Mouse (Mus musculus): ENCODE data around the gene Tnfrsf22. TPM values are rescaled to one million over a fixed set of nuclear protein-coding genes. Genes with fewer than 3 reads are reported as not detected.
"Not testable (repeated sequence)": the region's sequence is repeated elsewhere in the genome, so short reads cannot be mapped to it uniquely, and the experiment has no call there.

Gene Tnfrsf22
- polyA plus RNA-seq, 2 experiments, result 13.0 to 20.5 TPM

DNA sequence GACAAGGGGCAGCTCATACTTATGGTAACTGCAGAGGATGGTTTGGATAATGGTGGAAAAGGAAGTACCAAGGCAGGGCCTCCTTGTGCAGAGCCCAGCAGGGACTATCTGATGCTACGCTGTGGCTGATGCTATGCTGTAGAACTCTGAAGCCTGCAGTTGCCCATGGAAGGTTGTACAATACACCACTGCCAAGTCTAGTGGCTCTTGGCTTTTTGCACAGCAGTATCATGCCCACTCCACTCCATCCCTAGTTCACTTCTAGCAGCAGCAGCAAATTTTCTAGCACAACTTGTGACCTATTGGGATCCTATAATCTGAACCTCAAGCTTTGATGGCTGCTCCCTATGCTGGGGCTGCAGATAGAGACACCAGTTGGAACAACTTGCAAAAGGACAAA, 32.1 kb upstream of the Tnfrsf22 start:
- WGBS, result 86% methylated on average over 1 of the region's 1 CpGs
- Histone ChIP-seq H3K4me2 (replicated peaks; ENCODE audit: low read depth, low read length, severe bottlenecking) (no peak overlapping the region), H3K4me1 (ENCODE audit: control insufficient read depth, insufficient read depth, low read length) (no peaks in the 10 kb centered on the region), H3K4me3 (replicated peaks; ENCODE audit: low read length) (no peak overlapping the region), H3K27me3 (ENCODE audit: control insufficient read depth, insufficient read depth, low read length) (no peaks in the 10 kb centered on the region), H3K9ac (ENCODE audit: low read depth, low read length, severe bottlenecking) (no peak overlapping the region), H3K9me3 (ENCODE audit: control insufficient read depth, low read length) (no peaks in the 10 kb centered on the region), H3K36me3 (ENCODE audit: control insufficient read depth, insufficient read depth, low read length) (no peaks in the 10 kb centered on the region), H3K27ac (replicated peaks; ENCODE audit: low read depth, low read length) (no peak overlapping the region)
- TF ChIP-seq POLR2A (IDR thresholded peaks at IDR 0.05; ENCODE audit: borderline replicate concordance, extremely low read depth, insufficient read depth, insufficient read length), result no peak
- no peak for ATAC-seq (ENCODE audit: low FRiP score, low read depth)
- no peak for DNase-seq (ENCODE audit: low spot score)

DNA sequence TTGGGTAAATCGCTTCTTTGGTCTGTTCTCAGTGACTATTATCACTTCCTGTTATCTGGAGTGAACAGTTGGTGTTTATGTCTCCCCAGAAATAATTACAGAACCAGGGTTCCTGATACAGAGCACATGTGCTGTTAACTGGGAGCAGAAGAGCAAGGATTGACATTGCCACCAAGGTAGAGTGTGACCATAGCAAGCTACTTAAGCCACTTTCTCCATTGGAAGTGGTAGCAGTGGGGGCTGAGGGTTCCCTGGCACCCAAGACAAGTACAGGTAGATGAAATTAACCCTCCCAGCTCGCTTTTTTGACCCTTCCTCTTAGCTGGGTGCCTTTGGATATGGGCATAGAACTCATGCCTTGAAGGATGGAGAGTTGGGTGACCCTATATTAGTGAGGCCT, 31.4 kb upstream of the Tnfrsf22 start:
- 54% methylated on average over 2 of the region's 2 CpGs for WGBS
- H3K9me3 ChIP-seq (ENCODE audit: control insufficient read depth, low read length); H3K4me1 ChIP-seq (ENCODE audit: control insufficient read depth, insufficient read depth, low read length); H3K36me3 ChIP-seq (ENCODE audit: control insufficient read depth, insufficient read depth, low read length); H3K9ac ChIP-seq (ENCODE audit: low read depth, low read length, severe bottlenecking); DNase-seq (ENCODE audit: low spot score); H3K27ac ChIP-seq (replicated peaks; ENCODE audit: low read depth, low read length); ATAC-seq (ENCODE audit: low FRiP score, low read depth); H3K4me2 ChIP-seq (replicated peaks; ENCODE audit: low read depth, low read length, severe bottlenecking); H3K27me3 ChIP-seq (ENCODE audit: control insufficient read depth, insufficient read depth, low read length); H3K4me3 ChIP-seq (replicated peaks; ENCODE audit: low read length): not testable (repeated sequence)

DNA sequence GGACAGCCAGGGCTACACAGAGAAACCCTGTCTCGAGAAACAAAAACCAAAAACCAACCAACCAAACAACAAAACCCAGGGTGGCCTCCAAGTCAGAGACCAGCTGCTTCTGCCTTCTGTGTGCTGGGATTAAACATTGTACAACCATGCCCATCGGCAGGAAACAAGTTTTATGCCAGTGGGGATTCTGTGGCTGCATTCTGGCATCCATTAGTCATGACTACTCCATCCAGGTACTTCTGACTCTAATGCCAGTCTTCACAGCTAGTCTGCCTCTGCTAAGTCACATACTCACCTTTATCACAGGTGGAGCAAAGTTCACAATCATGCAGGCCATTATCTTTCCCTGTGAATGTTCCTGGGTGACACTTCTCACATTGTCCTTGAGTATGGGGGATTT, 30.2 kb upstream of the Tnfrsf22 start:
- H3K36me3 ChIP-seq (ENCODE audit: control insufficient read depth, insufficient read depth, low read length); H3K4me3 ChIP-seq (replicated peaks; ENCODE audit: low read length); H3K9me3 ChIP-seq (ENCODE audit: control insufficient read depth, low read length); H3K27me3 ChIP-seq (ENCODE audit: control insufficient read depth, insufficient read depth, low read length); H3K4me2 ChIP-seq (replicated peaks; ENCODE audit: low read depth, low read length, severe bottlenecking); H3K4me1 ChIP-seq (ENCODE audit: control insufficient read depth, insufficient read depth, low read length); H3K9ac ChIP-seq (ENCODE audit: low read depth, low read length, severe bottlenecking); DNase-seq (ENCODE audit: low spot score); ATAC-seq (ENCODE audit: low FRiP score, low read depth); H3K27ac ChIP-seq (replicated peaks; ENCODE audit: low read depth, low read length): not testable (repeated sequence)
- 78% methylated on average over 2 of the region's 2 CpGs for WGBS

DNA sequence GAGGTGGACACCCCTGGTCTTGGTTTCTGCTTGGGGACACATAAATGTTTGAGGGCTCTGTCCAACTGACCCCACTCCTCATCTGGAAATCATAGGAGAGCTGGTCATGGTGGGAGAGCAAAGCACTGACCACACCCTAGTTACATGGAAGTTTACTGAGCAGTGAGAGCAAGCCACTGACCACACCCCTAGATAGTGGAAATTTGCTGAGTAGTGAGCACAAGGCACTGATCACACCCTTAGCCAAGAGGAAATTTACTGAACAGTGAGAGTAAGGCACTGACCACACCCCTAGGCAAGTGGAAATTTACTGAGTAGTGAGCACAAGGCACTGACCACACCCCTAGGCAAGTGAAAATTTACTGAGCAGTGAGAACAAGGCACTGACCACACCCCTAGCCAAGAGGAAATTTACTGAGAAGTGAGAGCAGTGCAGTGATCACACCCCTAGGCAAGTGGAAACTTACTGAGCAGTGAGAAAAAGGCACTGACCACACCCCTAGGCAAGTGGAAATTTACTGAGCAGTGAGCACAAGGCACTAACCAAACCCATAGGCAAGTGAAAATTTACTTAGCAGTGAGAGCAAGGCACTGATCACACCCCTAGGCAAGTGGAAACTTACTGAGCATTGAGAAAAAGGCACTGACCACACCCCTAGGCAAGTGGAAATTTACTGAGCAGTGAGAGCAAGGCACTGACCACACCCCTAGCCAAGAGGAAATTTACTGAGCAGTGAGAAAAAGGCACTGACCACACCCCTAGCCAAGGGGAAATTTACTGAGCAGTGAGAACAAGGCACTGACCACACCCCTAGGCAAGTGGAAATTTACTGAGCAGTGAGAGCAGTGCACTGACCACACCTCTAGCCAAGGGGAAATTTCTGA, 17.2 kb upstream of the Tnfrsf22 start:
- no peaks in the 10 kb centered on the region for H3K27me3 ChIP-seq (ENCODE audit: control insufficient read depth, insufficient read depth, low read length)
- TF ChIP-seq POLR2A (IDR thresholded peaks at IDR 0.05; ENCODE audit: borderline replicate concordance, extremely low read depth, insufficient read depth, insufficient read length), result no peak
- H3K4me3 ChIP-seq (replicated peaks; ENCODE audit: low read length), result no peak overlapping the region
- H3K27ac ChIP-seq (replicated peaks; ENCODE audit: low read depth, low read length), result no peak overlapping the region
- no peak for ATAC-seq (ENCODE audit: low FRiP score, low read depth)
- H3K36me3 ChIP-seq (ENCODE audit: control insufficient read depth, insufficient read depth, low read length), result no peaks in the 10 kb centered on the region
- H3K9me3 ChIP-seq (ENCODE audit: control insufficient read depth, low read length), result no peaks in the 10 kb centered on the region
- H3K4me1 ChIP-seq (ENCODE audit: control insufficient read depth, insufficient read depth, low read length), result no peaks in the 10 kb centered on the region
- no peak for DNase-seq (ENCODE audit: low spot score)
- no peak overlapping the region for H3K4me2 ChIP-seq (replicated peaks; ENCODE audit: low read depth, low read length, severe bottlenecking)
- no peak overlapping the region for H3K9ac ChIP-seq (ENCODE audit: low read depth, low read length, severe bottlenecking)

DNA sequence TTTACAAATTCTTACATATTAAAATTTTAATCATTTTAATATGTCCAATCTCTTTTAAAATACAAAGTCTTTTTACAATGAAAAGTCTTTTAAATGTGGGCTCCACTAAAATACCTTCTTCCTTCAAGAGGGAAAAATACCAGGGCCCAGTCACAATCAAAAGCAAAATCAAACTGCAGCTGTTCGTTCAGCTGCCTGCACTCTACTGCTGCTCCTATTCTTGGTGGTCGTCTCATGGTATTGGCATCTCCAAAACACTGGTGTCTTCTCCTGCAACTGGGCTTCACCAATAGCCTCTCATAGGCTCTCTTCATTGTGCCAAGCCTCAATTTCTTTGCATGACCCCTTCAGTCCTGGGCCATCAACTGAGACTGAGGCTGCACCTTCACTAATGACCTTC, 14.0 kb upstream of the Tnfrsf22 start:
- Histone ChIP-seq H3K36me3 (ENCODE audit: control insufficient read depth, insufficient read depth, low read length) (no peaks in the 10 kb centered on the region), H3K9ac (ENCODE audit: low read depth, low read length, severe bottlenecking) (no peak overlapping the region), H3K9me3 (ENCODE audit: control insufficient read depth, low read length) (no peaks in the 10 kb centered on the region), H3K4me2 (replicated peaks; ENCODE audit: low read depth, low read length, severe bottlenecking) (no peak overlapping the region), H3K4me1 (ENCODE audit: control insufficient read depth, insufficient read depth, low read length) (no peaks in the 10 kb centered on the region), H3K27me3 (ENCODE audit: control insufficient read depth, insufficient read depth, low read length) (no peaks in the 10 kb centered on the region), H3K27ac (replicated peaks; ENCODE audit: low read depth, low read length) (no peak overlapping the region), H3K4me3 (replicated peaks; ENCODE audit: low read length) (no peak overlapping the region)
- DNase-seq (ENCODE audit: low spot score) (no peak), ATAC-seq (ENCODE audit: low FRiP score, low read depth) (no peak)
- WGBS, result 84% methylated on average over 2 of the region's 2 CpGs
- no peak for TF ChIP-seq POLR2A (IDR thresholded peaks at IDR 0.05; ENCODE audit: borderline replicate concordance, extremely low read depth, insufficient read depth, insufficient read length)

DNA sequence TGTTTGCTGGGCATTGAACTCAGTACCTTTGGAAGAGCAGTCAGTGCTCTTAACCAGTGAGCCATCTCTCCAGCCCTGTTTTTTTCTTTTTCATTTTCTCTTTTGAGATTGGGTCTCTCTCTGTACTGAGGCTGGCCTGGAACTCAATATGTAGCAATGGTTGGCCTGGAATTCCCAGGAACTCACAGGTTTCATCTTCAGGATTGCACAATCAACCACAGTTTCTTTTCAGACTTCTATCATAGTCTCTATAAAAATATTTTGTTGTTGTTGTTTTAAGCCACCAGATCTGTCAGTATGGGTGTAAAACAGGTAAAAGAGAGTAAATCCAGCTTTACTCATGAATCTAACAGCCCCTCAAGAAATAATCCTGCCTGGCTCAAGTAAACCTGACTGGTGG, 11.3 kb upstream of the Tnfrsf22 start:
- ATAC-seq (ENCODE audit: low FRiP score, low read depth) (no peak), DNase-seq (ENCODE audit: low spot score) (no peak)
- no peaks in the 10 kb centered on the region for H3K27me3 ChIP-seq (ENCODE audit: control insufficient read depth, insufficient read depth, low read length)

DNA sequence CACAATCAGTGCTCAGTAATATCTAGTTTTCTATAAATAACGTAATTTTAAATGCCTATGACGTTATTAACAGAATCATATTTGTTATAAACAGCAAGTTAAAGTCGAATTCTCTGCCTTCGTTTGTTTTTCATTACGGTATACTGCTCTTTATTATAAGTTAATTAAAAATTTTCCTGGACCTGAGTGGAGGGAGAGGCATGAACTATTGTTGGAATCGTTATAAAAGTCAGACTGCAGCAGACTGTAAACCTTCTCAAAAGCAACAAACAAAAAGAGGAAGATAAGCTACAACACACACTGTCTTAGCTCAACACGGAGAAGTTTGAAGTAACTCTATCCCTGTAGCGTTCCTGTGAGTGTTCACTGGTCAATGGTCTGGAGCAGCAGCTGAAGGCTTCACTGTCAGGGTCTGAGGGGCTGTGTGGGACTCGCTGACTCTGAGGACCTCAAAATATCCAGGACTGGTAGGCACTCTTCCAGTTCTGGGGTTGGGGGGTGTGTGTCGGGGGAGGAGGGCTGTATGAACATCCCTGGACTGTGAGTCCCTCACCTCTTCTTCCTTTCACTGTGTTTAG, 397 bp upstream of the Tnfrsf22 start:
- 51% methylated on average over 10 of the region's 10 CpGs for WGBS
- H3K36me3 ChIP-seq (ENCODE audit: control insufficient read depth, insufficient read depth, low read length); H3K4me1 ChIP-seq (ENCODE audit: control insufficient read depth, insufficient read depth, low read length); DNase-seq (ENCODE audit: low spot score); H3K9me3 ChIP-seq (ENCODE audit: control insufficient read depth, low read length); H3K9ac ChIP-seq (ENCODE audit: low read depth, low read length, severe bottlenecking); H3K27ac ChIP-seq (replicated peaks; ENCODE audit: low read depth, low read length); H3K27me3 ChIP-seq (ENCODE audit: control insufficient read depth, insufficient read depth, low read length): not testable (repeated sequence)
- peak; percentile 20; the same call in 1 of the 2 replicates for ATAC-seq (ENCODE audit: low FRiP score, low read depth)
- Histone ChIP-seq H3K4me2 (replicated peaks; ENCODE audit: low read depth, low read length, severe bottlenecking) (peak overlapping the region; percentile 73; the same call in 1 of the 2 replicates), H3K4me3 (replicated peaks; ENCODE audit: low read length) (peak overlapping the region; percentile 63)

More for the DNA sequence above, 11.3 kb upstream of the Tnfrsf22 start:
- Histone ChIP-seq H3K9me3 (ENCODE audit: control insufficient read depth, low read length) (no peaks in the 10 kb centered on the region), H3K4me3 (replicated peaks; ENCODE audit: low read length) (no peak overlapping the region), H3K4me1 (ENCODE audit: control insufficient read depth, insufficient read depth, low read length) (no peaks in the 10 kb centered on the region), H3K9ac (ENCODE audit: low read depth, low read length, severe bottlenecking) (no peak overlapping the region), H3K27ac (replicated peaks; ENCODE audit: low read depth, low read length) (no peak overlapping the region), H3K4me2 (replicated peaks; ENCODE audit: low read depth, low read length, severe bottlenecking) (no peak overlapping the region), H3K36me3 (ENCODE audit: control insufficient read depth, insufficient read depth, low read length) (no peaks in the 10 kb centered on the region)
- no peak for TF ChIP-seq POLR2A (IDR thresholded peaks at IDR 0.05; ENCODE audit: borderline replicate concordance, extremely low read depth, insufficient read depth, insufficient read length)

DNA sequence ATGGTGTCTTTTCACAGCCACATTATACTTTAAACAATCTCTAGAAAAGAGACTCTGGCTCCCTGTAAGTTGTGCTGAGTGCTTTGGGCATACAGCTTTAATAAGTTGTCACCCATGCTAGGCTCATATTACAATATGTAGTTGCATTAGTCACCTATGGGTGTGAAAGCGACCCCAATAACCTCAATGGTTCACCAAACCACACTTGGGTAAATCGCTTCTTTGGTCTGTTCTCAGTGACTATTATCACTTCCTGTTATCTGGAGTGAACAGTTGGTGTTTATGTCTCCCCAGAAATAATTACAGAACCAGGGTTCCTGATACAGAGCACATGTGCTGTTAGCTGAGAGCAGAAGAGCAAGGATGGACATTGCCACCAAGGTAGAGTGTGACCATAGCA, 5.5 kb downstream of the Tnfrsf22 start:
- 87% methylated on average over 2 of the region's 2 CpGs for WGBS

More for the DNA sequence above, 5.5 kb downstream of the Tnfrsf22 start:
- H3K36me3 ChIP-seq (ENCODE audit: control insufficient read depth, insufficient read depth, low read length); H3K9me3 ChIP-seq (ENCODE audit: control insufficient read depth, low read length); H3K27me3 ChIP-seq (ENCODE audit: control insufficient read depth, insufficient read depth, low read length); H3K4me1 ChIP-seq (ENCODE audit: control insufficient read depth, insufficient read depth, low read length); DNase-seq (ENCODE audit: low spot score); H3K4me3 ChIP-seq (replicated peaks; ENCODE audit: low read length); ATAC-seq (ENCODE audit: low FRiP score, low read depth); H3K4me2 ChIP-seq (replicated peaks; ENCODE audit: low read depth, low read length, severe bottlenecking); H3K9ac ChIP-seq (ENCODE audit: low read depth, low read length, severe bottlenecking); H3K27ac ChIP-seq (replicated peaks; ENCODE audit: low read depth, low read length): not testable (repeated sequence)
